Mouse (Mus musculus): Measurements from ENCODE around the gene Ptprcap. TPM values are rescaled to one million over a fixed set of nuclear protein-coding genes. Genes with fewer than 3 reads are reported as not detected.

Gene Ptprcap
- 1,844 TPM for polyA plus RNA-seq (2017; shearing (Covaris generic))

GRCm38 (mm10) chr19:4153232-4153654 lies at the start of gene Ptprcap:
Gene Ptprcap, plus strand, starts transcription at chr19:4153604.

GRCm38 (mm10) chr19:4125741-4126696 lies 27.4 kb upstream of the Ptprcap start, which contains the start of gene Aip:
Gene Aip, minus strand, starts transcription at chr19:4125858.

DNA sequence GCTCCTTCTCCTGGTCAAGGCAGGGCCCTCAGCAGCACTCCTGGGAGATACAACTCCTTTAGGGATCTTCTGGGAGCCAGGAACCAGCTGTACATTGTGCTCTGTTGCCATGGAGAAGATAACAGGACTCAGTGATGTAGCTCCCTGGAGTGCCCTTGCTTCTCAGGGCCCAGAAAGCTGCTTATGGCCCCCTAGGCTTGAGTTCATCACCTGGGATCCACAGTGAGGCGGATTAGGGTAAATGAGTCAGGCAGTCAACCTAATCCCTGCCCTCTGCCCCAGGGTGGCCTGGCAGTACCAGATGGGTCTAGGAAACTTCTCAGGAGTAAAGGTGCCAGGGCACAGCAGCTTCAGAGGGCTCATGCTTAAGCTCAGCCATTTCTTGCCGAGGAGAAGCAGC lies 14.0 kb upstream of the Ptprcap start, which contains the start of gene Gpr152:
TSS of gene Gpr152 (plus strand) at position 342 of the 400 bp plus-strand sequence.

DNA sequence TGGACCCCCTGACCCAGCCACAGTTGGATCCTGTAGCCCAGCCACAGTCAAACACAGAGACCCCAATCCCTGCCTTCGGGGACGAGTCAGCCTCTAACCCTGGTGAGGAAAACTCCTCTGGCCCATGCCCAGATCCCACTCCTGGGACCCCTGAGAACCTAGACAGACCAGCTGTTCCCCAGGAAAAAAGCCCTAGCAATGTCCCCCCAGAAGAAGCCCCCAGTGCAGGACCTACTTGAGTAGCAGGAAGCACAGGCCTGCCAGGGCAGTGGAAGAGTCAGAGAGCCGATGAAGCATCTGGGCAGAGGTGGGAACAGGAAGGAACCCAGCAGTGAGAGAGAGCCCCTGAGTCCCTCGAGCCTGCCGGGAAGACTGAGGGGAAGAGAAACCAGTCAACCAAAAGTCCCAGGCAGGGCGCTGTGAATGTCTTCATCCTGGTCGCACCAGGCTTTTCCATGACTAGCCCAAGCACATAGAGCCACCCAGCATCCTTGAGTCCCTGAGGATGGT lies 9.6 kb upstream of the Ptprcap start, which contains the start of gene Cabp4:
TSS of gene Cabp4 (minus strand) at position 275 of the 510 bp plus-strand sequence.

DNA sequence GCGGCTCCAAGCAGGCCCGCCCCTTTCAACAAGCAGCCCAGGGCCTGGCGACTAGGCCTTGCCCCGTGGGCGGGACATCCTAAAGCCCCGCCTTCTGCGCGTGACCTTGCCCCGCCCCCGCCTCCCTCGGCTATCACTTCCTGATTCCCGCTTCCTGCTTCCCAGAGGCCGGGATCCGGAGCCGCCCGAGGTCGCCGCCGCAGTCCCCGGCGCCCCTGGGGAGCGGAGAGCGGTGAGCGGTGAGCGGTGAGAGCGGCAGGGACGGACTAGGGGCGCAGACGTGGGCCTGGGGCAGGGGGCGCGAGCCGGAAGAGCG lies 5.0 kb upstream of the Ptprcap start, which contains the start of gene Coro1b:
TSS of gene Coro1b (plus strand) at position 129 of the 316 bp plus-strand sequence.

GRCm38 (mm10) chr19:4162646-4163542 lies 9.5 kb downstream of the Ptprcap start, which contains the start of gene Rps6kb2:
Gene Rps6kb2, minus strand, starts transcription at chr19:4163354.

DNA sequence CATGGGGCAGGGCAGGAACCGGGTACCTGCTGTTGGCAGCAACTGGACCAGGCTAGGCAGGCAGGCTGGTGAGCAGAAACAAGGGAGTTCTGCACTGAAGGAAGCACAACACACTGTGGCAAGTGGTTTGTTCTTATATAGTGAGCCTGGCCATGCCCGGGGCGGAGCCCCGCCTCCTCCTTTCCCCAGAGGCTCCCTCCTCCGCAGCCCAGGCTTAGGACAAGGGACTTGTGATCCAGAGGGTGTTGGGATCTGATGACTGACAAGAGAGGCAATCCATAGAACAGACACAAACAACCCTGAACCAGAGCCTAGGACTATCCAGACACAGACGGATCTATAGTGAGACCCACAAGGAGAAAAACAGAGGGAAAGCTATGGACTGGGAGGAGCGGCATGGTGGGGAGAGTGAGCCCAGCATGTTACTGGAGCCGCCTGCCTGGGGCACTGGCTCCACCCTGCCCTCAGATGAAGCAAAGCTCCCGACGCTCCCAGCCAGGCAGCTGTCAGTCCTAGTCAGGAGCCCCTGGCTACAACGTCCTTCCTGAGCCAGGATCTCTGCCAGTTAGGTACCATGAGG lies 22.1 kb downstream of the Ptprcap start, which contains the start of gene Carns1:
TSS of gene Carns1 (minus strand) at position 112 of the 580 bp plus-strand sequence.

DNA sequence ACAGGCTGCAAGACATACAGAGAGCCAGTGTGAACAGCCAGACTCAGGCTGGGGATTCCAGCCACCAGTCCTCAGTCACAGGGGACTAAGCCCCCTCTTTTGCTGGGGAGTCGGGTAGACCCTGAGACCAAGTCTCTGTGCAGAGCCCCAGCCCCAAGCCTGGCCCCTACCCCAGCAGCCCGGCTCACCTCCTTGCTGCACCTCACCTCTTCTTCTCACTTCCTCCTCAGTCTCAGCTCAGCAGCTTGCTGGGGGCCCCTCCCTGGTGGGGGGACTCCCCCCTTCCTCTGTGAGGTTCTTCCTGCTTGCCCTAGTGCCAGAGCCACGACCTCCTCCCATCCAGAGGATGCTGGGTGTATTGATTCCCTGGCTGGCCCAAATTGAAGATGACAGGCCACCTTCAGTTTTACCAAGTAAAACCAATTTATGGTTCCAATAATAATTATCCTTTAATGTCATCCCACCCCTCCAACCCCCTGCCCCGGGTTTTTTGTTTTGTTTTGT lies 37.5 kb downstream of the Ptprcap start, which contains the start of gene Tbc1d10c:
TSS of gene Tbc1d10c (minus strand) at position 454 of the 504 bp plus-strand sequence.

DNA sequence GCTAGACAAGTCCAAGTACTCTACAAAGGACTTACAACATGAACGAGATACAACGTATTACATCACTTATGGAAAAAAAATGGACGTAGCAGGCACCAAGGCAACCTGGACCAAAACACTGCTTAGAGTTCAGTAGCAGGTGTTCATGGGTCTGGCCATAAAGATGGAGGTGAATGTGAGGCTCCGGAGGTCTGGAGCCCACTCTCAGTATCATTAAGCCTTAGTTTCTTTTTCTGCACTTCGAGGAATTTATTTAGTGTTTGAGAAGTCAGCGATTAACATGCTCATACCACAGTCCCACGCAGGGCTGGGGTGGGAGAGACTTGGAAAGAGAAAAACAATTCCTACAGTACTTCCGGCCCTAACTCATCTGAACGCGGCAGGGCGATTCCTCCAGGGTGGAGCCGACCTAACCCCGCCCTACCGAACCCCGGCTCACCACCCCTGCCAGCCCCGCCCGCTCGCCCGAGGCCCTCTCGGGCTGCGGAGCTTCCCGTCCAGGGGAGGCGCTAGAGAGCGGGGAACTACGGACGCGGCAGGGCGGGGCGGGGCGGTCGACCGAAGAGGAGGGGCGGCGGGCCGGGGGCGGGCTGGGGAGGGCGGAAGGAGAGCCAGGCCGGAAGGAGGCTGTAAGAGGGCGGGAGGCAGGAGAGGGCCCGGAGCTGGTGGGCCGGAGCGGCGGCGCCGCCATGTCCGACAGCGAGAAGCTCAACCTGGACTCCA lies 38.3 kb downstream of the Ptprcap start, which contains the start of gene Ppp1ca:
TSS of gene Ppp1ca (plus strand) at position 538 of the 723 bp plus-strand sequence.

GRCm38 (mm10) chr19:4201291-4201909 lies 48.0 kb downstream of the Ptprcap start, which contains the start of gene Rad9a:
Gene Rad9a, minus strand, starts transcription at chr19:4201662.

Other genes with a start within 250 kb of the Ptprcap start
- 71.7 TPM for gene Tcirg1, start 246.5 kb upstream of the Ptprcap start, polyA plus RNA-seq (2017; shearing (Covaris generic))
- 230 TPM for gene Ndufs8, start 240.8 kb upstream of the Ptprcap start, polyA plus RNA-seq (2017; shearing (Covaris generic))
- gene Aldh3b1, start 223.8 kb upstream of the Ptprcap start, polyA plus RNA-seq (2017; shearing (Covaris generic)): 0.75 TPM
- gene Unc93b1, start 218.4 kb upstream of the Ptprcap start, polyA plus RNA-seq (2017; shearing (Covaris generic)): 58.1 TPM
- gene Aldh3b3, start 195.0 kb upstream of the Ptprcap start, polyA plus RNA-seq (2017; shearing (Covaris generic)): not detected
- gene Aldh3b2, start 181.3 kb upstream of the Ptprcap start, polyA plus RNA-seq (2017; shearing (Covaris generic)): not detected
- gene Acy3, start 167.0 kb upstream of the Ptprcap start, polyA plus RNA-seq (2017; shearing (Covaris generic)): 0.40 TPM
- gene Tbx10, start 160.9 kb upstream of the Ptprcap start, polyA plus RNA-seq (2017; shearing (Covaris generic)): 0.16 TPM
- gene Nudt8, start 153.0 kb upstream of the Ptprcap start, polyA plus RNA-seq (2017; shearing (Covaris generic)): 8.7 TPM
- gene Gm49405, start 153.0 kb upstream of the Ptprcap start, polyA plus RNA-seq (2017; shearing (Covaris generic)): 1.8 TPM
- 1.7 TPM for gene Doc2g, start 150.3 kb upstream of the Ptprcap start, polyA plus RNA-seq (2017; shearing (Covaris generic))
- gene Ndufv1, start 140.8 kb upstream of the Ptprcap start, polyA plus RNA-seq (2017; shearing (Covaris generic)): 155 TPM
- gene Gstp1, start 115.6 kb upstream of the Ptprcap start, polyA plus RNA-seq (2017; shearing (Covaris generic)): 631 TPM
- 3.4 TPM for gene Gstp2, start 107.6 kb upstream of the Ptprcap start, polyA plus RNA-seq (2017; shearing (Covaris generic))
- 112 TPM for gene Gstp3, start 94.0 kb upstream of the Ptprcap start, polyA plus RNA-seq (2017; shearing (Covaris generic))
- not detected for gene Cabp2, start 72.0 kb upstream of the Ptprcap start, polyA plus RNA-seq (2017; shearing (Covaris generic))
- 956 TPM for gene Cdk2ap2, start 56.4 kb upstream of the Ptprcap start, polyA plus RNA-seq (2017; shearing (Covaris generic))
- gene Pitpnm1, start 53.6 kb upstream of the Ptprcap start, polyA plus RNA-seq (2017; shearing (Covaris generic)): 367 TPM
- 206 TPM for gene Aip, start 27.7 kb upstream of the Ptprcap start, polyA plus RNA-seq (2017; shearing (Covaris generic))
- 0.07 TPM for gene Gpr152, start 13.8 kb upstream of the Ptprcap start, polyA plus RNA-seq (2017; shearing (Covaris generic))
- 0.39 TPM for gene Cabp4, start 9.6 kb upstream of the Ptprcap start, polyA plus RNA-seq (2017; shearing (Covaris generic))
- 477 TPM for gene Coro1b, start 5.0 kb upstream of the Ptprcap start, polyA plus RNA-seq (2017; shearing (Covaris generic))
- 49.2 TPM for gene Rps6kb2, start 9.8 kb downstream of the Ptprcap start, polyA plus RNA-seq (2017; shearing (Covaris generic))
- gene Carns1, start 21.9 kb downstream of the Ptprcap start, polyA plus RNA-seq (2017; shearing (Covaris generic)): 6.9 TPM
- gene Tbc1d10c, start 37.7 kb downstream of the Ptprcap start, polyA plus RNA-seq (2017; shearing (Covaris generic)): 832 TPM
- gene Ppp1ca, start 38.5 kb downstream of the Ptprcap start, polyA plus RNA-seq (2017; shearing (Covaris generic)): 1,230 TPM
- 81.5 TPM for gene Rad9a, start 48.1 kb downstream of the Ptprcap start, polyA plus RNA-seq (2017; shearing (Covaris generic))
- 24.8 TPM for gene Clcf1, start 60.6 kb downstream of the Ptprcap start, polyA plus RNA-seq (2017; shearing (Covaris generic))
- not detected for gene AC109138.7, start 60.8 kb downstream of the Ptprcap start, polyA plus RNA-seq (2017; shearing (Covaris generic))
- gene Pold4, start 78.3 kb downstream of the Ptprcap start, polyA plus RNA-seq (2017; shearing (Covaris generic)): 138 TPM
- gene Ssh3, start 115.6 kb downstream of the Ptprcap start, polyA plus RNA-seq (2017; shearing (Covaris generic)): 1.1 TPM
- 5.1 TPM for gene Ankrd13d, start 129.5 kb downstream of the Ptprcap start, polyA plus RNA-seq (2017; shearing (Covaris generic))
- gene Grk2, start 152.6 kb downstream of the Ptprcap start, polyA plus RNA-seq (2017; shearing (Covaris generic)): 58.4 TPM
- gene Kdm2a, start 244.7 kb downstream of the Ptprcap start, polyA plus RNA-seq (2017; shearing (Covaris generic)): 48.9 TPM